Mouse (Mus musculus) lung, postnatal 4 days (tissue): ENCODE data around the gene Bola3.
"Not testable (repeated sequence)": the region's sequence is repeated elsewhere in the genome, so short reads cannot be mapped to it uniquely, and the experiment has no call there.

Experiments used
- DNase-seq, 2 experiments: peaks; one replicate each; pipeline ENCODE4 v3.0.0; 2021

Bola3 gene

DNA sequence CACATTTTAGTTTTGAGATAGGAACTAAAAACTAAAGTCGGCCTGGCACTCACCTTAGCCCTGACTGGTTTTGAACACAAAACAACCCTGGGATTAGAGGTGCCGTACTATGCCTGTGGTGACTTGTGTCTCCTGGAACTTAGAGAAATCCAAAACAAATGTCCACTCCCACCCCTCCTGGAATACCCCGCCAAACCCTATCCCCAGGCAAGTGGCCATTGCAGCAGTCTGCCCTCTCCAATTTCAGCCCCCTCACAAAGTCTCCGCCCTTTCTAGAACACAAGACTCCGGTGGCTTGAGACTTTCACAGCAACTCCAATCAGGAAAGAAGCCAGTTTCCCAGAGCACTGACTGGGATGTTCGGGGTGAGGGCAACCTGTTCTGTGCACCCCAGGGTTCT lies at the start of gene Bola3:
Gene Bola3 (plus strand): TSS at position 275 of the 400 bp plus-strand sequence.
- DNase-seq, result no peak

GRCm38 (mm10) chr6:83300447-83301229 lies 48.3 kb upstream of the Bola3 start:
- DNase-seq, result no peak

- DNase-seq, result no peak
Observed at GRCm38 (mm10) chr6:83301294-83301693, 47.7 kb upstream of the Bola3 start.

DNA sequence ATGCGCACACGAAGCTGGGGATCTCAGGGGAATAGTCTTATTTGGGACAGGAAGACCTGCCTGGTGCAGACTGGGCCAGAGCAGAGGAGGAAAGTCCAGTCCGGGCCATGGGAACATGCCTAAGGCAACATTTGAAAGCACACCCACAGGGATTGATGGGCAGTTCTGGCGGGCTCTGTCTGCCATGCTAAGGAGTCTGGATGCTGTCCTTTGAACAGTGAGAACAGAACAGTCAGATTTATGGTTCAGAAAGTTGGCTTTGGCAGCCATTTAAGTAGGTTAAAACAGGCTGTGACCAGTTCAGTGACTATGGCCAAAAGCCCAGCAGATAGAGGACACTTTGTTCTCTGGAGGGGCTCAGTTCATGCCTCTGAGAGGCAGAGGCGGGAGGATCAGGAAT lies 46.7 kb upstream of the Bola3 start:
- DNase-seq, result no peak

GRCm38 (mm10) chr6:83309017-83309416 lies 39.9 kb upstream of the Bola3 start:
- no peak for DNase-seq

DNA sequence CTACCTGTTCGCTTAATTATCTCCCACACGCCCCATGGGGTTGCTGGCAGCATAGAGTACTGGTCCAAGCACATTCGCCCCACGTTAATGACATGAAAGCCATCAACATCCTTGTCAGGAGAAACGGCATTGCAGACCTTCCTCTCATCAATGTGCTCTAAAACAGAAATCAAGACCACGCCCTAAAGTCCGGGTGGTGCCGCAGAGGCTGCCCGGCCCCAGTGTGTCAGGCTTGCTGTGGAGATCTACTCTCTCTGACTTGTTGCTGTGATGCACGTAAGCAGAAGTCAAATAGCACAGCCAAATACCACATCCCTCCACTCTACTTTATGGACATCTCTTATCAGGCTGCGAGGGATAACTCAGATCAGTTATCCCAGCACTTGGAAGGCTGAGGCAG lies 37.7 kb upstream of the Bola3 start:
- DNase-seq, result no peak

DNA sequence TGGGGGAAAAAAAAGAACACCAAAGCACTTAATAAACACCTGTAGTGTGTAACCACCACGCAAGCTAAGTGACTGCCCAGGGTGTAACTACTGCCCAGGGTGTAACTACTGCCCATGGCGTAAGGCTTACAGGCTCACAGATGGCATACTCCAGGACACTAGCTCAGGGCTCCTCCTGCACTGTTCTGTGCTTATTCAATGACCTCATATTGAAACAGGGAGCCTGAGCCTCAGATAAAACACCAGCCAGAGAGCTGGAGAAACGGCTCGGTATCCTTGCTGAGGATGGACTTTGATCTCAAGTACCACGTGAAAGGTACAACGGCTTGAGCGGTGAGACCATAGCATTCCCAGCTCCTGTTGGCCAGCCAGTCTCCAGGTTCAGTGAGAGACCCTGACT lies 36.9 kb upstream of the Bola3 start:
- DNase-seq, result no peak

DNA sequence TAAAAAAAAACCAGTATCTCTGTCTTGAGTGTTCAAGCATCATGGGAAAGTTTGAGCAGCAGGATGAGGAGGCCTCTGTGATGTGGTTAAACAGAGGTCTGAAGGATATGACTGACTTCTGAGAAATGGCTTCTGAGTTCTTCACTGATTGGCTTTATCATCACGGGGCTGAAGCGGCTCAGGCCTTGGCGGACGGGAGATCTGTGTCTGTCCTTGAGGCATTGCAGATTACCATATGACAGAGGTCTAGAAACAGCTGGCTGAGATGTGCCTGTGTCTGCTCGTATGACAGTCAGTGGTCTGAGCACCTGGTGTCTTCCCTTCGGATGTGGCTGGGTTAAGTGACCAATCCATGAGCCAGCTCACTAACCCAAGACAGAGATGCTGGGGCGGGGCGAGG lies 36.4 kb upstream of the Bola3 start:
- no peak for DNase-seq

DNA sequence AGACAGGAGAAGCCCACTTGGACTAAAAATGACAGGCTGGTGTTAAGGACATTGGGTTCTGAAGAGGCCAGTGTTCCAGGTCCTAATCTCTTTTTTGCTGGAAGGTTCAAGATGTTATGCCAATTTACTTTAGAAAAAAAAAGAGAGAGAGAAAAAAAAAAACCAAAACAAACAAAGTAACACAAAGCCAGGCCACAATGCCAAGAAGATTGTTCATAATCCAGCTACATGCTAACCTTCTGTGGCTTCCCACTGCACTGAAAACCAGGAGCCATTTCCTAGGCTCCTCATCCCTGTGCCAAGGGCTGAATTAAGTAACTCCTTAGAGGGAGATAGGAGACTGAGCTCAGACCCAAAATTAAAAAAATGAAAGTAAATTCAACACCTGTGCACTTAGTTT lies 33.7 kb upstream of the Bola3 start:
- no peak for DNase-seq

GRCm38 (mm10) chr6:83316022-83316421 lies 32.9 kb upstream of the Bola3 start:
- DNase-seq, result no peak

- DNase-seq, result peak; percentile 92 to 93
Observed at GRCm38 (mm10) chr6:83317108-83317741, 31.7 kb upstream of the Bola3 start.

- no peak for DNase-seq
Observed at GRCm38 (mm10) chr6:83321927-83322326, 27.0 kb upstream of the Bola3 start.

- no peak for DNase-seq
Observed at GRCm38 (mm10) chr6:83322794-83323193, 26.2 kb upstream of the Bola3 start.

- DNase-seq, result no peak
Observed at GRCm38 (mm10) chr6:83323652-83324419, 25.1 kb upstream of the Bola3 start.

DNA sequence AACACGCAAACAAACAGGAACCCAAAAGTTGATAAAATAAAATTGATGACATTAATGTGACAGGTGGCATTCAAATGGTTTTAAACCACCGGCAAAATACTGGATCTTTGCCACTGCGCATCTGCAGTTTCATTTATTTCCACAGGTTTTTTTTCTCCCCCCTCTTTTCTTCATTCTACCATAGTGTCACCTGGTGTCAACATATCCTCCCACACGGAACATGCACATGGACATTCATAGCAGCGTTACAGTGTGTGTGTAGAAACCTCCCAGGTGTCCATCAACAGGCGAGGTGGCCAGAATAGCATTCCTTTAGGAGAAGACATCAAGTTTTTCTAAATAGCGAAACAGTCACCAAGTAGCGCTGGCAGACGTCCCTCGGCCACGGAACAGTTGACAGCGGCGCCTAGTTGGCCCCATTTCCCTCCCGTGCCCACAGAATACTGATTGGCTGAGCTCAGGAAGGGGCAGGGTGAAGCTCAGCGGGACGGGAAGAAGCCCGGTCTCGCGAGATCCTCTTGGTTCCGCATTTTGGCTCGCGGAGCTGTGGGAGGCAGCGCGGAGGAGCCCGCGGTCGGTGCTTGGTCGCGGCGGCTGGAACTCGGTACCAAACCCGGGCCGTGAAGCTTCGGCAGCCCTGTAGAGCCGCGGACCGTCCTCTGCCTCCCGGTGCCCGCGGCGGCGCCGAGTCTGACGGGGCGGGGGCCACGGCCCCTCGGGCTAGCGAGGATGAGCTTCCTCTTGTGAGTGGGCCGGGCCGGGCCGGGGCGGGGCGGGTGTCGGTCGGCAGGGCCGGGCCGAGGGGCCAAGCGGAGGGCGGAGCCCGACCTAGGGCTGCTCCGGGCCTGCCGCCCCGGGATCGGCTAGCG lies 23.2 kb upstream of the Bola3 start, which contains the start of the genes Mthfd2 and Mob1a:
Gene Mthfd2 (minus strand): TSS at position 384 of the 869 bp plus-strand sequence.
Gene Mob1a (plus strand): TSS at position 492 of the 869 bp plus-strand sequence.
- peak; percentile 96 for DNase-seq

GRCm38 (mm10) chr6:83326394-83326736 lies 22.6 kb upstream of the Bola3 start:
- no peak for DNase-seq

DNA sequence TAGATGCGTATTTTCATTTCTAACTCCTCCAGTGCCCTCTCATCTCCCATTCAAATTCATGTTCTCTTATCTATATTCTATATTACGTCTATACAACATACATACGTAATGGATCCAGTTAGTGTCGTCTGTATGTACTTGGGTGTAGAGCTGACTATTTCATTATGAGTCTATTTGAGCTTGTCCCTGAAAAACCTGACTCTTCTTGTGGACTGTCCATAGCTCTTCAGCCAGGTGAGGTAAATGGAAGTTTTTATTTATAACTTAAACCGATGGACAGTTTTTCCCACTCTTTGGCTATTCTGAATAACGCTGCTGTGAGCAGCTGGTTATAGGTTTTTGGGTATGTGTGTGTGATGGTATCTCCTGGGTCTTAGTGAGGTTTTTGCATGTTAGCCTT lies 22.2 kb upstream of the Bola3 start:
- DNase-seq, result no peak

GRCm38 (mm10) chr6:83327591-83328190 lies 21.3 kb upstream of the Bola3 start:
- DNase-seq, result no peak

- no peak for DNase-seq
Observed at GRCm38 (mm10) chr6:83341387-83341786, 7.6 kb upstream of the Bola3 start.

DNA sequence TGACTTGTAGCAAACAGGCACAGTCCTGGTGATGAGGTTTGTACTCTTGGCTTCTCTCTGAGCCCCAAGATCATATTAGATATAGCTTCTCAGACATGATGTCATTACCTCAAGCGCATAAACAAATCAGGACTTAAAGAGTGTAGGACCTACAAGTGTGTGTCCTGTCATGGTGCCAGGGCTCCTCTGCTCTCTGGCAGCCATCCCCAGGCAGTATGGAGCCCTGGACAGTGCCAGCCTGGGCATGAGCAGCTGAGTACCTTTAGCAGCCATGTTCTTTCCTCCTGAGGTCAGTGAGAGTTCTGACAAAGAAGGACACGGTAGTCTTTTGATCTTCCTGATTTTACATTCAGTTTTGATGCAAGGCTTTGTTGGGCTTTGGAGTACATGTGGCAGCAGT lies 6.0 kb upstream of the Bola3 start:
- no peak for DNase-seq

DNA sequence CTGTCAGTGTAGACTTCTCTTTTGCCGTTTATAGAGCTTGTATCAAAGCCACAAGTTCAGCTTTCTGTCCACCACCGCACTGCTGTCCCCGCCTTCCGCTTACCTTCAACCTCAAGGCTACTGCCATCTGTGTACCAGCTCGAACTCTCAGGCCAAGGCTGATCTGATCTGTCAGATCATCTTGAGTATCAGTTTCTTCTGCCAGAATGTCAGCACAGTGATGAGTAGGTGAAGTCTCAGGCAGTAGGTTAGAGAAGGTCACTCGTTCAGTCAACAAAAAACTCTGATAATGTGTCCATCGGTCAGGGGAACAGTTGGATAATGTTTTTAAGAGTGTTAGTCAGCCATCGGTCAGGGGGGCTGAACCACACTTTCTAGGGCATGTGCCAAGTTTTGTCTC lies 3.7 kb upstream of the Bola3 start:
- DNase-seq, result not testable (repeated sequence)

DNA sequence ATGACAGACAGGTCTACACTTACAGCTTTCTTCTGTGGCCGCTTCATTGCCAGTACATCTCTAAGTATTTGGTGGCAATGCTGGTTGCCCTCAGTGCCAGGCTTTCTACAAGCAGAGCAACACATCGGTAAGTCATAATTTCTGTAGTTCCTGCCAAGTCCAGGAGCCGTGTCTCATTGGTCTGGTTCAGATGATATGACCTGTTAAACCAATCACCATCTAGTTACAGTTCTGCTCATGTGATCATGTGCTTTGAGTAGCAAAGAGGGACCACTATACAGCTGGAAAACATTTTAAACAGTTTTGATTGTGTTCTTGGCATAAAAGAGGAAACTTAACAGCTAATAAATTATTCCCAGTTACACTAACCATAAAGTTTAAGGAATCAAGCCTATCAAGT lies 1.0 kb upstream of the Bola3 start:
- DNase-seq, result no peak
